Mouse (Mus musculus): Measurements from ENCODE around the gene Hyal1. TPM values are rescaled to one million over a fixed set of nuclear protein-coding genes. Genes with fewer than 3 reads are reported as not detected.

The Hyal1 gene
- polyA plus RNA-seq, 1 experiment, result 8.1 TPM

- no peak overlapping the region for H3K27ac ChIP-seq (ENCODE audit: insufficient read depth, low read depth, low read length)
- WGBS, result 84% methylated on average over 11 of the region's 11 CpGs
- peaks cover 38% of the 10 kb centered on the region for H3K4me1 ChIP-seq (ENCODE audit: control insufficient read depth, insufficient read depth, low read length)
- H3K27me3 ChIP-seq (replicated peaks; ENCODE audit: control insufficient read depth, insufficient read depth, low read length), result no peaks in the 10 kb centered on the region
- no peak for DNase-seq
- no peak for TF ChIP-seq POLR2A (IDR thresholded peaks at IDR 0.05; ENCODE audit: low read depth, low read length)
- no peak for TF ChIP-seq CTCF (conservative IDR thresholded peaks at IDR 0.05; ENCODE audit: insufficient read depth, insufficient read length, low read depth, low read length)
- no peaks in the 10 kb centered on the region for H3K36me3 ChIP-seq (ENCODE audit: control insufficient read depth, insufficient read depth, low read length)
- H3K4me3 ChIP-seq (ENCODE audit: insufficient read depth, low read depth, low read length), result no peak overlapping the region
These were observed 24.5 kb downstream of the Hyal1 start for GRCm38 (mm10) chr9:107601275-107601674.

DNA sequence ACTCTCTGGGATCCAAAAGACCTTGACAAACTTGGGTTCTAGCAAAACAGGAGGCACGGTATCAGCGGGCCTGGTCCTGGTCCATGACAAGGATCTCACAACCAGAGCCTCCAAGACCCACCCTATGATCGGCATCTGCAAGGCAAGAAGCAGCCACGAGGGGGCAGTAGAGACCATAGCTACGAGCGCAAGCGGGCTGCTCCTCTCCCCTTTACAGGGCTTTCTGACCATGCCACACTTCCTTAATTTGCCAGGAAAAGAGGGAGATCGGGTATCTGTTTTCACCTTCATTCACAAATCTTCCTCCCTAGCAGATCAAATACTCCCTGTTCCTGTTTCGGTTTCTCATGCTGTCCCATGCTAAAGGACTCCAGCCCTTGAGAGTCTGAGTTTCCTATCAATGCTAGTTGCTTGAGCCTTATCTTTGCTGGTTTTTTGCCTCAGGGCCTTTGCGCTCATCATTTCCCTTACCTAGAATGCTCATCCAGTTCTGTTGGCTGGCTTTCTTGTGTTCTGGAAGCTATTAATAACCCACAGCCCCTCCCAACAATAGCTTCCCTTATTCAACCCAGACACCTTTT lies 25.4 kb downstream of the Hyal1 start:
- peaks cover 33% of the 10 kb centered on the region for H3K4me1 ChIP-seq (ENCODE audit: control insufficient read depth, insufficient read depth, low read length)
- no peaks in the 10 kb centered on the region for H3K27me3 ChIP-seq (replicated peaks; ENCODE audit: control insufficient read depth, insufficient read depth, low read length)
- no peaks in the 10 kb centered on the region for H3K36me3 ChIP-seq (ENCODE audit: control insufficient read depth, insufficient read depth, low read length)
- no peak overlapping the region for H3K4me3 ChIP-seq (ENCODE audit: insufficient read depth, low read depth, low read length)
- TF ChIP-seq CTCF (conservative IDR thresholded peaks at IDR 0.05; ENCODE audit: insufficient read depth, insufficient read length, low read depth, low read length), result peak; percentile 98
- TF ChIP-seq POLR2A (IDR thresholded peaks at IDR 0.05; ENCODE audit: low read depth, low read length), result no peak
- peak; percentile 91 for DNase-seq
- H3K27ac ChIP-seq (ENCODE audit: insufficient read depth, low read depth, low read length), result no peak overlapping the region
- WGBS, result 9% methylated on average over 10 of the region's 10 CpGs

DNA sequence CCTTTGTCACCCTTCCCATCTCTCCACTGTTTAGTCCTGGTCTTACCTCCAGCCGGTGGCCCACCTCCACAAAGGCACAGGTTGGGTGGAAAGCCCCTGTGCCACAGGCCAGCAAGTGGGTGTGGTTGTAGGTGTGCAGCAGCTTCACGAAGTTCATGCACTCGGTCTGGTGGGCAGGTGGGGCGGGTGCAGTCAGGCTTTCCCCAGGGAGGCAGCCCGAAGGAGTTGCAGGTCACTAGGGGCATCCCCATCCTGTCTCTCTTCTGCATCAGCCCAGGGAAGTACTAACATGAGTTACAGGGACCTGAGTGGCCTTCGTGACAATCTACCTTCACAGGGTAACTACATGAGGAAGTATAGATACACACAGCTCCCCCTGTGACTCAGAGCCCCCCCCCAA lies 26.5 kb downstream of the Hyal1 start:
- H3K36me3 ChIP-seq (ENCODE audit: control insufficient read depth, insufficient read depth, low read length), result no peaks in the 10 kb centered on the region
- no peaks in the 10 kb centered on the region for H3K27me3 ChIP-seq (replicated peaks; ENCODE audit: control insufficient read depth, insufficient read depth, low read length)
- no peak overlapping the region for H3K27ac ChIP-seq (ENCODE audit: insufficient read depth, low read depth, low read length)
- TF ChIP-seq POLR2A (IDR thresholded peaks at IDR 0.05; ENCODE audit: low read depth, low read length), result no peak
- TF ChIP-seq CTCF (conservative IDR thresholded peaks at IDR 0.05; ENCODE audit: insufficient read depth, insufficient read length, low read depth, low read length), result no peak
- peaks cover 24% of the 10 kb centered on the region for H3K4me1 ChIP-seq (ENCODE audit: control insufficient read depth, insufficient read depth, low read length)
- WGBS, result 58% methylated on average over 6 of the region's 6 CpGs
- DNase-seq, result no peak
- no peak overlapping the region for H3K4me3 ChIP-seq (ENCODE audit: insufficient read depth, low read depth, low read length)

DNA sequence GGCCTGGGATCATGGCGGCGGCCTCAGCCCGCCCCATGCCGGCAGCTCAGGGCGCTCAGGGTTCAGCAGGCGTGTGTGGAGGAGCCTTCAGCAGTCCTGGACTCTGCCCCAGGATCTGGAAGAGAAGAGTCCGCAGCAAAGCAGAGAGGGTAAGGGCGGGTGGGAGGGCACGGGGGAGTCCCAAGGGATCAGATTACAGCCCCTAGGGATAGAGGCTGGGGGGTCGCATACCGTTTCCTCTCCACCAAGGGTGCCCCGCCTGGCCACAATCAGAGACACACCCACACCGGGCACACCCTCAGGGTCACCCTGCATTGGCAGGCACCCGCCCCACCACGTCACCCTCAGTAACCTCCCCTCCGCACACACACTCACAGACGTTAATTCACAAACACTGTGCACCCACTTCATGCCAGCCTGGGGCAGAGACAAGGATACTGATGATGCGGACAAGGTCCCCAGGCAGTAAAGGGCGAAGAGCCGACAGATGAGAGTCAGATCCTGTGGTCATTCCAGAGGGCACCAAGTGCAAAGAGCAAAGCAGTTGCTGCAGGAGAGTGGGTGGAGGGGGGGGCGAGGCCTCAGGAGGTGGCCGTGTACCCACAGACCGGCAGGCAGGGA lies 28.4 kb downstream of the Hyal1 start:
- no peak for TF ChIP-seq CTCF (conservative IDR thresholded peaks at IDR 0.05; ENCODE audit: insufficient read depth, insufficient read length, low read depth, low read length)
- no peak for TF ChIP-seq POLR2A (IDR thresholded peaks at IDR 0.05; ENCODE audit: low read depth, low read length)
- peaks cover 29% of the 10 kb centered on the region for H3K4me1 ChIP-seq (ENCODE audit: control insufficient read depth, insufficient read depth, low read length)
- peak; percentile 78 for DNase-seq
- no peaks in the 10 kb centered on the region for H3K36me3 ChIP-seq (ENCODE audit: control insufficient read depth, insufficient read depth, low read length)
- H3K27me3 ChIP-seq (replicated peaks; ENCODE audit: control insufficient read depth, insufficient read depth, low read length), result no peaks in the 10 kb centered on the region
- 22% methylated on average over 23 of the region's 23 CpGs for WGBS
- peak overlapping the region; percentile 42 for H3K4me3 ChIP-seq (ENCODE audit: insufficient read depth, low read depth, low read length)
- peak overlapping the region; percentile 99 for H3K27ac ChIP-seq (ENCODE audit: insufficient read depth, low read depth, low read length)

- H3K27ac ChIP-seq (ENCODE audit: insufficient read depth, low read depth, low read length), result peak overlapping the region; percentile 99
- 22% methylated on average over 9 of the region's 9 CpGs for WGBS
- no peaks in the 10 kb centered on the region for H3K27me3 ChIP-seq (replicated peaks; ENCODE audit: control insufficient read depth, insufficient read depth, low read length)
- H3K4me3 ChIP-seq (ENCODE audit: insufficient read depth, low read depth, low read length), result peak overlapping the region; percentile 65
- DNase-seq, result peak; percentile 66
- peaks cover 31% of the 10 kb centered on the region for H3K4me1 ChIP-seq (ENCODE audit: control insufficient read depth, insufficient read depth, low read length)
- TF ChIP-seq POLR2A (IDR thresholded peaks at IDR 0.05; ENCODE audit: low read depth, low read length) (peak; percentile 65), CTCF (conservative IDR thresholded peaks at IDR 0.05; ENCODE audit: insufficient read depth, insufficient read length, low read depth, low read length) (no peak)
- H3K36me3 ChIP-seq (ENCODE audit: control insufficient read depth, insufficient read depth, low read length), result no peaks in the 10 kb centered on the region
These were observed 29.9 kb downstream of the Hyal1 start for GRCm38 (mm10) chr9:107606591-107606990.

- H3K4me3 ChIP-seq (ENCODE audit: insufficient read depth, low read depth, low read length), result peak overlapping the region; percentile 65
- peak overlapping the region; percentile 99 for H3K27ac ChIP-seq (ENCODE audit: insufficient read depth, low read depth, low read length)
- TF ChIP-seq CTCF (conservative IDR thresholded peaks at IDR 0.05; ENCODE audit: insufficient read depth, insufficient read length, low read depth, low read length) (no peak), POLR2A (IDR thresholded peaks at IDR 0.05; ENCODE audit: low read depth, low read length) (no peak)
- WGBS, result 40% methylated on average over 2 of the region's 2 CpGs
- no peaks in the 10 kb centered on the region for H3K36me3 ChIP-seq (ENCODE audit: control insufficient read depth, insufficient read depth, low read length)
- DNase-seq, result no peak
- peaks cover 34% of the 10 kb centered on the region for H3K4me1 ChIP-seq (ENCODE audit: control insufficient read depth, insufficient read depth, low read length)
- H3K27me3 ChIP-seq (replicated peaks; ENCODE audit: control insufficient read depth, insufficient read depth, low read length), result no peaks in the 10 kb centered on the region
These were observed 30.3 kb downstream of the Hyal1 start for GRCm38 (mm10) chr9:107607036-107607435.

GRCm38 (mm10) chr9:107607653-107608245 lies 31.0 kb downstream of the Hyal1 start:
- Histone ChIP-seq H3K27ac (ENCODE audit: insufficient read depth, low read depth, low read length) (peak overlapping the region; percentile 99), H3K4me3 (ENCODE audit: insufficient read depth, low read depth, low read length) (peak overlapping the region; percentile 65), H3K4me1 (ENCODE audit: control insufficient read depth, insufficient read depth, low read length) (peaks cover 34% of the 10 kb centered on the region), H3K27me3 (replicated peaks; ENCODE audit: control insufficient read depth, insufficient read depth, low read length) (no peaks in the 10 kb centered on the region), H3K36me3 (ENCODE audit: control insufficient read depth, insufficient read depth, low read length) (no peaks in the 10 kb centered on the region)
- peak; percentile 58 for DNase-seq
- TF ChIP-seq POLR2A (IDR thresholded peaks at IDR 0.05; ENCODE audit: low read depth, low read length) (no peak), CTCF (conservative IDR thresholded peaks at IDR 0.05; ENCODE audit: insufficient read depth, insufficient read length, low read depth, low read length) (no peak)
- WGBS, result 54% methylated on average over 9 of the region's 9 CpGs

Data from kidney, adult 2 months (tissue).